Mouse (Mus musculus): Measurements from ENCODE around the gene Sirt3.
A peak's percentile ranks its signal among the peaks of the same experiment; 100 is the strongest.
"Not testable (repeated sequence)": the region's sequence is repeated elsewhere in the genome, so short reads cannot be mapped to it uniquely, and the experiment has no call there.

Gene Sirt3

GRCm38 (mm10) chr7:140894611-140895010 is 12.5 kb upstream of the Sirt3 start:
- DNase-seq: no peak

GRCm38 (mm10) chr7:140894031-140894430 is 11.9 kb upstream of the Sirt3 start:
- no peak for DNase-seq

- not testable (repeated sequence) for DNase-seq
These were observed 8.5 kb upstream of the Sirt3 start for GRCm38 (mm10) chr7:140890636-140891035.

- no peak for DNase-seq
These were observed 327 bp upstream of the Sirt3 start for GRCm38 (mm10) chr7:140882469-140882803.

GRCm38 (mm10) chr7:140880865-140881515 is 1.1 kb downstream of the Sirt3 start:
- no peak for DNase-seq

GRCm38 (mm10) chr7:140880419-140880818 is 1.7 kb downstream of the Sirt3 start:
- DNase-seq: no peak

- DNase-seq: no peak
These were observed 2.8 kb downstream of the Sirt3 start for GRCm38 (mm10) chr7:140879355-140879754.

GRCm38 (mm10) chr7:140877364-140877763 is 4.7 kb downstream of the Sirt3 start:
- DNase-seq: peak; percentile 55

- peak; percentile 46 for DNase-seq
These were observed 7.9 kb downstream of the Sirt3 start for GRCm38 (mm10) chr7:140874224-140874623.

GRCm38 (mm10) chr7:140864761-140865160 is 17.3 kb downstream of the Sirt3 start:
- DNase-seq: no peak

- DNase-seq: no peak
These were observed 21.4 kb downstream of the Sirt3 start for GRCm38 (mm10) chr7:140860728-140861127.

GRCm38 (mm10) chr7:140859997-140860396 is 22.1 kb downstream of the Sirt3 start:
- DNase-seq: no peak

- DNase-seq: no peak
These were observed 23.4 kb downstream of the Sirt3 start for GRCm38 (mm10) chr7:140858746-140859145.

GRCm38 (mm10) chr7:140857550-140858505 is 24.3 kb downstream of the Sirt3 start, which contains the start of gene Bet1l:
Bet1l (minus strand) TSS chr7:140857577.
- DNase-seq: no peak

GRCm38 (mm10) chr7:140856785-140857549 is 25.1 kb downstream of the Sirt3 start, which contains the start of gene Ric8a:
Ric8a (plus strand) TSS chr7:140856957.
- DNase-seq: peak; percentile 95

GRCm38 (mm10) chr7:140855860-140856784 is 26.0 kb downstream of the Sirt3 start, which contains the start of gene Gm45785:
Gm45785 (minus strand) TSS chr7:140856331.
- DNase-seq: peak; percentile 96

GRCm38 (mm10) chr7:140855181-140855580 is 26.9 kb downstream of the Sirt3 start:
- DNase-seq: no peak

- DNase-seq: no peak
These were observed 27.6 kb downstream of the Sirt3 start for GRCm38 (mm10) chr7:140854483-140854882.

- DNase-seq: no peak
These were observed 28.7 kb downstream of the Sirt3 start for GRCm38 (mm10) chr7:140853386-140853785.

- DNase-seq: no peak
These were observed 30.2 kb downstream of the Sirt3 start for GRCm38 (mm10) chr7:140851916-140852315.

GRCm38 (mm10) chr7:140848591-140848990 is 33.5 kb downstream of the Sirt3 start:
- no peak for DNase-seq
